Mouse (Mus musculus) forebrain, embryonic 13.5 days (tissue): ENCODE measurements around the gene Lce1d. TPM values are rescaled to one million over a fixed set of nuclear protein-coding genes. Genes with fewer than 3 reads are reported as not detected.
"Not testable (repeated sequence)": the region's sequence is repeated elsewhere in the genome, so short reads cannot be mapped to it uniquely, and the experiment has no call there.

ENCODE experiments used
- ATAC-seq: fragments of 200-750 bp; cut with Nextera tagmentation; 2 replicates; pipeline ENCODE4 v1.8.0; 2017
- H3K27ac ChIP-seq: fragments of 300-500 bp; sonication (generic); 2 replicates; pipeline ENCODE4 v1.5.1; 2015; ENCODE audit warnings: inconsistent platforms, mild to moderate bottlenecking, moderate library complexity
- H3K27me3 ChIP-seq: fragments of 300-500 bp; sonication (generic); 2 replicates; pipeline ENCODE4 v1.6.1; 2015; ENCODE audit warnings: mild to moderate bottlenecking, inconsistent platforms
- H3K36me3 ChIP-seq: fragments of 300-500 bp; sonication (generic); 2 replicates; pipeline ENCODE4 v1.6.1; 2015; ENCODE audit warnings: mild to moderate bottlenecking, inconsistent platforms; ENCODE audit not compliant: poor library complexity, severe bottlenecking
- H3K4me1 ChIP-seq: fragments of 300-500 bp; sonication (generic); 2 replicates; pipeline ENCODE4 v1.6.1; 2015; ENCODE audit warnings: inconsistent platforms
- H3K4me2 ChIP-seq: fragments of 300-500 bp; sonication (generic); 2 replicates; pipeline ENCODE4 v1.6.1; 2015; ENCODE audit warnings: inconsistent platforms, mild to moderate bottlenecking, moderate library complexity
- H3K4me3 ChIP-seq: fragments of 300-500 bp; sonication (generic); 2 replicates; pipeline ENCODE4 v1.5.1; 2015; ENCODE audit warnings: mild to moderate bottlenecking, inconsistent platforms
- H3K9ac ChIP-seq: fragments of 300-500 bp; sonication (generic); 2 replicates; pipeline ENCODE4 v1.6.1; 2015; ENCODE audit warnings: mild to moderate bottlenecking, inconsistent platforms
- H3K9me3 ChIP-seq: fragments of 300-500 bp; sonication (generic); replicated peaks from 2 replicates; pipeline ENCODE4 v1.6.1; 2016; ENCODE audit warnings: inconsistent platforms
- WGBS: fragments of 180-500 bp; shearing (Covaris S2); methylation state at CpG from one replicate; pipeline ENCODE4 v1.1.7; 2015; 5-methylcytosine and 5-hydroxymethylcytosine counted together
- polyA plus RNA-seq: library from polyadenylated mRNA; unstranded; fragments of >200 nt; fragmentation: Nextera tagmentation; extraction: Ambion mirVana; gene quantifications from 2 replicates; pipeline ENCODE4 v1.2.1, GENCODE M21; 2015

Gene Lce1d
- polyA plus RNA-seq: not detected in 2 replicates

GRCm38 (mm10) chr3:92687110-92687509 is at the start of gene Lce1d:
Lce1d (minus strand) TSS chr3:92687210.
- no peak for ATAC-seq
- WGBS: 72% methylated on average over 2 of the region's 2 CpGs
- no peaks in the 10 kb centered on the region for H3K9me3 ChIP-seq

GRCm38 (mm10) chr3:92722631-92723030 is 35.6 kb upstream of the Lce1d start:
- 88% methylated on average over 5 of the region's 5 CpGs for WGBS
- H3K4me2 ChIP-seq: no peak overlapping the region
- H3K9ac ChIP-seq: no peak overlapping the region
- no peak overlapping the region for H3K27ac ChIP-seq
- H3K9me3 ChIP-seq: no peaks in the 10 kb centered on the region
- no peaks in the 10 kb centered on the region for H3K4me1 ChIP-seq
- no peak overlapping the region for H3K4me3 ChIP-seq
- H3K36me3 ChIP-seq: no peaks in the 10 kb centered on the region
- H3K27me3 ChIP-seq: no peaks in the 10 kb centered on the region
- no peak for ATAC-seq

More at GRCm38 (mm10) chr3:92687110-92687509, at the start of gene Lce1d:
- H3K27me3 ChIP-seq: no peaks in the 10 kb centered on the region
- no peak within 1 kb of the TSS for H3K4me2 ChIP-seq
- no peaks in the 10 kb centered on the region for H3K36me3 ChIP-seq
- H3K9ac ChIP-seq: no peak within 1 kb of the TSS
- H3K4me1 ChIP-seq: no peaks in the 10 kb centered on the region
- no peak within 1 kb of the TSS for H3K27ac ChIP-seq
- no peak within 1 kb of the TSS for H3K4me3 ChIP-seq

- H3K4me1 ChIP-seq: no peaks in the 10 kb centered on the region
- H3K27ac ChIP-seq: no peak within 1 kb of the TSS
- no peaks in the 10 kb centered on the region for H3K27me3 ChIP-seq
- no peak within 1 kb of the TSS for H3K4me3 ChIP-seq
- no peak for ATAC-seq
- H3K9me3 ChIP-seq: no peaks in the 10 kb centered on the region
- WGBS: 80% methylated on average over 3 of the region's 3 CpGs
- H3K9ac ChIP-seq: no peak within 1 kb of the TSS
- H3K4me2 ChIP-seq: no peak within 1 kb of the TSS
- H3K36me3 ChIP-seq: no peaks in the 10 kb centered on the region
Measured at GRCm38 (mm10) chr3:92720250-92720649, 33.2 kb upstream of the Lce1d start, which contains the start of gene Lce1f. Lce1f (minus strand) TSS chr3:92720350.

GRCm38 (mm10) chr3:92715122-92715521 is 28.1 kb upstream of the Lce1d start:
- H3K27ac ChIP-seq: no peak overlapping the region
- H3K4me3 ChIP-seq: no peak overlapping the region
- H3K4me2 ChIP-seq: no peak overlapping the region

GRCm38 (mm10) chr3:92708974-92709373 is 22.0 kb upstream of the Lce1d start, which contains the start of gene Lce1e:
Lce1e (minus strand) TSS chr3:92709074.
- no peaks in the 10 kb centered on the region for H3K36me3 ChIP-seq
- no peak within 1 kb of the TSS for H3K9ac ChIP-seq
- no peaks in the 10 kb centered on the region for H3K9me3 ChIP-seq
- no peak within 1 kb of the TSS for H3K4me3 ChIP-seq
- H3K27ac ChIP-seq: no peak within 1 kb of the TSS
- H3K4me2 ChIP-seq: no peak within 1 kb of the TSS
- 92% methylated on average over 2 of the region's 2 CpGs for WGBS
- no peaks in the 10 kb centered on the region for H3K27me3 ChIP-seq
- no peaks in the 10 kb centered on the region for H3K4me1 ChIP-seq
- ATAC-seq: no peak

More at GRCm38 (mm10) chr3:92715122-92715521, 28.1 kb upstream of the Lce1d start:
- Histone ChIP-seq H3K27me3 (no peaks in the 10 kb centered on the region), H3K9ac (no peak overlapping the region), H3K9me3 (no peaks in the 10 kb centered on the region), H3K4me1 (no peaks in the 10 kb centered on the region), H3K36me3 (no peaks in the 10 kb centered on the region)
- no peak for ATAC-seq

GRCm38 (mm10) chr3:92694613-92695012 is 7.6 kb upstream of the Lce1d start:
- WGBS: 9% methylated on average over 1 of the region's 1 CpGs
- H3K27ac ChIP-seq: no peak overlapping the region
- no peaks in the 10 kb centered on the region for H3K4me1 ChIP-seq
- no peaks in the 10 kb centered on the region for H3K9me3 ChIP-seq
- H3K9ac ChIP-seq: no peak overlapping the region
- H3K36me3 ChIP-seq: no peaks in the 10 kb centered on the region
- no peak for ATAC-seq
- H3K4me2 ChIP-seq: no peak overlapping the region
- no peak overlapping the region for H3K4me3 ChIP-seq
- no peaks in the 10 kb centered on the region for H3K27me3 ChIP-seq

GRCm38 (mm10) chr3:92691688-92692087 is 4.7 kb upstream of the Lce1d start:
- H3K4me1 ChIP-seq: no peaks in the 10 kb centered on the region
- H3K27me3 ChIP-seq: no peaks in the 10 kb centered on the region
- H3K4me3 ChIP-seq: no peak overlapping the region
- no peak overlapping the region for H3K27ac ChIP-seq
- ATAC-seq: no peak
- no peaks in the 10 kb centered on the region for H3K9me3 ChIP-seq
- H3K36me3 ChIP-seq: no peaks in the 10 kb centered on the region
- H3K9ac ChIP-seq: no peak overlapping the region
- H3K4me2 ChIP-seq: no peak overlapping the region

- not testable (repeated sequence) for H3K27ac ChIP-seq, H3K36me3 ChIP-seq, H3K4me2 ChIP-seq, H3K4me3 ChIP-seq, H3K9me3 ChIP-seq, H3K27me3 ChIP-seq, H3K9ac ChIP-seq, H3K4me1 ChIP-seq, ATAC-seq
- WGBS: 88% methylated on average over 16 of the region's 16 CpGs
Measured at GRCm38 (mm10) chr3:92689154-92689553, 2.1 kb upstream of the Lce1d start.

GRCm38 (mm10) chr3:92678947-92679346 is 8.1 kb downstream of the Lce1d start, which contains the start of gene Lce1c:
Lce1c (plus strand) TSS chr3:92679247.
- 93% methylated on average over 4 of the region's 4 CpGs for WGBS
- ATAC-seq: no peak

GRCm38 (mm10) chr3:92670215-92670614 is 16.8 kb downstream of the Lce1d start, which contains the start of gene Lce1a2:
Lce1a2 (minus strand) TSS chr3:92670315.
- no peaks in the 10 kb centered on the region for H3K36me3 ChIP-seq
- H3K27me3 ChIP-seq: no peaks in the 10 kb centered on the region
- H3K4me2 ChIP-seq: no peak within 1 kb of the TSS
- H3K4me1 ChIP-seq: no peaks in the 10 kb centered on the region
- H3K9me3 ChIP-seq: no peaks in the 10 kb centered on the region
- H3K27ac ChIP-seq: no peak within 1 kb of the TSS
- no peak within 1 kb of the TSS for H3K4me3 ChIP-seq
- no peak for ATAC-seq
- H3K9ac ChIP-seq: no peak within 1 kb of the TSS

More at GRCm38 (mm10) chr3:92678947-92679346, 8.1 kb downstream of the Lce1d start, which contains the start of gene Lce1c:
- Histone ChIP-seq H3K4me2 (no peak within 1 kb of the TSS), H3K9me3 (no peaks in the 10 kb centered on the region), H3K4me3 (no peak within 1 kb of the TSS), H3K27ac (no peak within 1 kb of the TSS), H3K9ac (no peak within 1 kb of the TSS), H3K36me3 (no peaks in the 10 kb centered on the region), H3K4me1 (no peaks in the 10 kb centered on the region), H3K27me3 (no peaks in the 10 kb centered on the region)

- Histone ChIP-seq H3K36me3 (no peaks in the 10 kb centered on the region), H3K4me3 (no peak within 1 kb of the TSS), H3K4me1 (no peaks in the 10 kb centered on the region), H3K9ac (no peak within 1 kb of the TSS), H3K4me2 (no peak within 1 kb of the TSS), H3K27ac (no peak within 1 kb of the TSS), H3K27me3 (no peaks in the 10 kb centered on the region), H3K9me3 (no peaks in the 10 kb centered on the region)
- no peak for ATAC-seq
Measured at GRCm38 (mm10) chr3:92656826-92657225, 30.2 kb downstream of the Lce1d start, which contains the start of gene Lce1b. Lce1b (minus strand) TSS chr3:92656926.

- WGBS: 92% methylated on average over 1 of the region's 1 CpGs
- Histone ChIP-seq H3K27me3 (no peaks in the 10 kb centered on the region), H3K27ac (no peak within 1 kb of the TSS), H3K9me3 (no peaks in the 10 kb centered on the region), H3K4me1 (no peaks in the 10 kb centered on the region), H3K4me2 (no peak within 1 kb of the TSS), H3K36me3 (no peaks in the 10 kb centered on the region), H3K4me3 (no peak within 1 kb of the TSS), H3K9ac (no peak within 1 kb of the TSS)
- ATAC-seq: no peak
Measured at GRCm38 (mm10) chr3:92648207-92648606, 38.8 kb downstream of the Lce1d start, which contains the start of gene Lce1a1. Lce1a1 (minus strand) TSS chr3:92648307.

- no peaks in the 10 kb centered on the region for H3K9me3 ChIP-seq
- H3K4me3 ChIP-seq: no peak overlapping the region
- no peak overlapping the region for H3K27ac ChIP-seq
- no peak overlapping the region for H3K9ac ChIP-seq
- H3K4me1 ChIP-seq: peaks cover 8% of the 10 kb centered on the region; the same call in 1 of the 2 replicates
- H3K36me3 ChIP-seq: no peaks in the 10 kb centered on the region
- H3K4me2 ChIP-seq: no peak overlapping the region
- ATAC-seq: no peak
- no peaks in the 10 kb centered on the region for H3K27me3 ChIP-seq
- WGBS: 95% methylated on average over 15 of the region's 15 CpGs
Measured at GRCm38 (mm10) chr3:92639854-92640253, 47.2 kb downstream of the Lce1d start.
